Mouse (Mus musculus): ENCODE results near the gene Msh5. TPM values are rescaled to one million over a fixed set of nuclear protein-coding genes. Genes with fewer than 3 reads are reported as not detected.

The Msh5 gene
- polyA plus RNA-seq, 1 experiment from 2014 or later = 1.8 TPM

- no peak overlapping the region for H3K9ac ChIP-seq (replicated peaks; ENCODE audit: low read depth)
- WGBS = 65% methylated on average over 5 of the region's 10 CpGs
- H3K4me1 ChIP-seq (ENCODE audit: insufficient read depth, low read depth, low read length) = peaks cover 3% of the 10 kb centered on the region; the same call in 1 of the 2 replicates
These were observed 21.7 kb downstream of the Msh5 start for GRCm38 (mm10) chr17:35024691-35025488.

GRCm38 (mm10) chr17:35024261-35024660 lies 22.3 kb downstream of the Msh5 start:
- Histone ChIP-seq H3K27ac (ENCODE audit: low read length) (no peak overlapping the region), H3K4me1 (ENCODE audit: insufficient read depth, low read depth, low read length) (peaks cover 3% of the 10 kb centered on the region; the same call in 1 of the 2 replicates), H3K27me3 (replicated peaks; ENCODE audit: insufficient read depth, low read length) (no peaks in the 10 kb centered on the region), H3K9ac (replicated peaks; ENCODE audit: low read depth) (no peak overlapping the region), H3K4me3 (ENCODE audit: low read depth, low read length) (no peak overlapping the region), H3K4me2 (replicated peaks; ENCODE audit: low read depth, low read length) (no peak overlapping the region), H3K9me3 (ENCODE audit: low read length) (no peaks in the 10 kb centered on the region), H3K36me3 (ENCODE audit: insufficient read depth, low read length) (no peaks in the 10 kb centered on the region)
- DNase-seq (ENCODE audit: low spot score) (no peak), ATAC-seq (no peak)
- TF ChIP-seq EP300 (IDR thresholded peaks at IDR 0.05) (no peak), CTCF (IDR thresholded peaks at IDR 0.05) (no peak)
- WGBS = 56% methylated on average over 12 of the region's 13 CpGs

More at GRCm38 (mm10) chr17:35024691-35025488, 21.7 kb downstream of the Msh5 start:
- no peaks in the 10 kb centered on the region for H3K27me3 ChIP-seq (replicated peaks; ENCODE audit: insufficient read depth, low read length)
- DNase-seq (ENCODE audit: low spot score) (peak; percentile 42), ATAC-seq (peak; percentile 20; the same call in 1 of the 2 replicates)
- TF ChIP-seq CTCF (IDR thresholded peaks at IDR 0.05) = no peak
- 0 out of 2 replicates have a peak, but pooled peaks have one; percentile 11 for TF ChIP-seq EP300 (IDR thresholded peaks at IDR 0.05)
- no peaks in the 10 kb centered on the region for H3K36me3 ChIP-seq (ENCODE audit: insufficient read depth, low read length)
- no peak overlapping the region for H3K27ac ChIP-seq (ENCODE audit: low read length)
- H3K9me3 ChIP-seq (ENCODE audit: low read length) = no peaks in the 10 kb centered on the region
- H3K4me3 ChIP-seq (ENCODE audit: low read depth, low read length) = no peak overlapping the region
- no peak overlapping the region for H3K4me2 ChIP-seq (replicated peaks; ENCODE audit: low read depth, low read length)

DNA sequence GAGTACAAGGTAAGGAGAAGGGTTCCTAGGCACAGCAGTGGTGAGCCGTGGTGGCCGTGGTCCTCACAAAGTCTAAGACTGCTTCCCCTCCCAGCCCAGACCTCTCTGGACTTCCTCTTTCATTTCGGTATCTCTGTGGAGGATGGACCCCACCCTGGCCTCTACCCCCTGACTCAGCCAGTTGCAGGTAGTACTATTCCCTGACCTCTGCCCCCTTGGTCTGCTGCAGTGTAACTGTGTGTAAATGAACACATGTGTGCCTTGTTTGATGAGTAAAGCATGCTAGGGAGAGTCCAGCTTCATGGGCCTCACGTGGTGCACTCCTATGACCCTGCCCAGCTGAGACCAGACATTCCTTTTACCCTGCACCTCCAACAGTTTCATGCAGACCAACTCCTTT lies 22.8 kb downstream of the Msh5 start:
- no peaks in the 10 kb centered on the region for H3K27me3 ChIP-seq (replicated peaks; ENCODE audit: insufficient read depth, low read length)
- ATAC-seq = no peak
- no peak overlapping the region for H3K4me2 ChIP-seq (replicated peaks; ENCODE audit: low read depth, low read length)
- no peak overlapping the region for H3K4me3 ChIP-seq (ENCODE audit: low read depth, low read length)
- H3K9ac ChIP-seq (replicated peaks; ENCODE audit: low read depth) = no peak overlapping the region
- H3K27ac ChIP-seq (ENCODE audit: low read length) = no peak overlapping the region
- no peak for DNase-seq (ENCODE audit: low spot score)
- H3K36me3 ChIP-seq (ENCODE audit: insufficient read depth, low read length) = no peaks in the 10 kb centered on the region
- no peaks in the 10 kb centered on the region for H3K9me3 ChIP-seq (ENCODE audit: low read length)
- 48% methylated on average over 4 of the region's 4 CpGs for WGBS
- TF ChIP-seq CTCF (IDR thresholded peaks at IDR 0.05) = no peak
- no peak for TF ChIP-seq EP300 (IDR thresholded peaks at IDR 0.05)
- H3K4me1 ChIP-seq (ENCODE audit: insufficient read depth, low read depth, low read length) = peaks cover 3% of the 10 kb centered on the region; the same call in 1 of the 2 replicates

DNA sequence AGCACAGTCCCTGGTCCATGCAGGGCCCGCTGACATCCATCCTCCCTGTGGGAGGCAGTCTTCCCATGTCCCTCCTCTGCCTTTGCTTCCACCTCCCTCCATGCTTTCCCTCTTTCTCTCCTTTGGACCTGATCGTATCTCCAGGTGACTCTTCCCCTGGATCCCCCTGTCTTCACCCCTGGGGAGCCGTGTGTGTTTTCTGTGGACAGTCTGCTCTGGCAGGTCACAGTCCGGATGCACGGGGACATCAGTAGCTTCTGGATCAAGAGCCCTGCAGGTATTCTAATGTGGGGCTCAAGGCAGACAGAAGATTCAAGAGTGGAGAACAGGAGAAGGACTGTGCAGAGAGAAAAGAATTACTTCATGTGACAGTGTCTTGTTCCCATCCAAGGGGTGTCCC lies 23.3 kb downstream of the Msh5 start:
- H3K36me3 ChIP-seq (ENCODE audit: insufficient read depth, low read length) = no peaks in the 10 kb centered on the region
- DNase-seq (ENCODE audit: low spot score) (no peak), ATAC-seq (no peak)
- no peak overlapping the region for H3K4me3 ChIP-seq (ENCODE audit: low read depth, low read length)
- no peaks in the 10 kb centered on the region for H3K27me3 ChIP-seq (replicated peaks; ENCODE audit: insufficient read depth, low read length)
- H3K4me1 ChIP-seq (ENCODE audit: insufficient read depth, low read depth, low read length) = peaks cover 3% of the 10 kb centered on the region; the same call in 1 of the 2 replicates
- no peak overlapping the region for H3K4me2 ChIP-seq (replicated peaks; ENCODE audit: low read depth, low read length)
- no peak overlapping the region for H3K27ac ChIP-seq (ENCODE audit: low read length)
- 0 out of 2 replicates have a peak, but pooled peaks have one; percentile 9 for TF ChIP-seq CTCF (IDR thresholded peaks at IDR 0.05)
- TF ChIP-seq EP300 (IDR thresholded peaks at IDR 0.05) = no peak
- 87% methylated on average over 5 of the region's 5 CpGs for WGBS
- H3K9ac ChIP-seq (replicated peaks; ENCODE audit: low read depth) = no peak overlapping the region
- H3K9me3 ChIP-seq (ENCODE audit: low read length) = no peaks in the 10 kb centered on the region

- no peak for ATAC-seq
These were observed 23.9 kb downstream of the Msh5 start for GRCm38 (mm10) chr17:35022541-35023060.

GRCm38 (mm10) chr17:35021842-35022477 lies 24.6 kb downstream of the Msh5 start:
- Histone ChIP-seq H3K4me3 (ENCODE audit: low read depth, low read length) (no peak overlapping the region), H3K36me3 (ENCODE audit: insufficient read depth, low read length) (no peaks in the 10 kb centered on the region), H3K27ac (ENCODE audit: low read length) (peak overlapping the region; percentile 71), H3K4me1 (ENCODE audit: insufficient read depth, low read depth, low read length) (peaks cover 3% of the 10 kb centered on the region; the same call in 1 of the 2 replicates), H3K9me3 (ENCODE audit: low read length) (no peaks in the 10 kb centered on the region), H3K9ac (replicated peaks; ENCODE audit: low read depth) (no peak overlapping the region), H3K27me3 (replicated peaks; ENCODE audit: insufficient read depth, low read length) (no peaks in the 10 kb centered on the region), H3K4me2 (replicated peaks; ENCODE audit: low read depth, low read length) (no peak overlapping the region)
- peak; percentile 79 for ATAC-seq
- TF ChIP-seq EP300 (IDR thresholded peaks at IDR 0.05) = peak; percentile 92
- TF ChIP-seq CTCF (IDR thresholded peaks at IDR 0.05) = peak; percentile 46
- DNase-seq (ENCODE audit: low spot score) = peak; percentile 68
- 29% methylated on average over 6 of the region's 6 CpGs for WGBS

More at GRCm38 (mm10) chr17:35022541-35023060, 23.9 kb downstream of the Msh5 start:
- Histone ChIP-seq H3K4me1 (ENCODE audit: insufficient read depth, low read depth, low read length) (peaks cover 3% of the 10 kb centered on the region; the same call in 1 of the 2 replicates), H3K9ac (replicated peaks; ENCODE audit: low read depth) (no peak overlapping the region), H3K4me2 (replicated peaks; ENCODE audit: low read depth, low read length) (no peak overlapping the region), H3K27me3 (replicated peaks; ENCODE audit: insufficient read depth, low read length) (no peaks in the 10 kb centered on the region), H3K27ac (ENCODE audit: low read length) (peak overlapping the region; percentile 63), H3K9me3 (ENCODE audit: low read length) (no peaks in the 10 kb centered on the region), H3K4me3 (ENCODE audit: low read depth, low read length) (no peak overlapping the region), H3K36me3 (ENCODE audit: insufficient read depth, low read length) (no peaks in the 10 kb centered on the region)
- TF ChIP-seq EP300 (IDR thresholded peaks at IDR 0.05) = no peak
- no peak for TF ChIP-seq CTCF (IDR thresholded peaks at IDR 0.05)
- no peak for DNase-seq (ENCODE audit: low spot score)
- WGBS = 85% methylated on average over 8 of the region's 8 CpGs

All from lung, postnatal 0 days (tissue).